Mouse (Mus musculus): Measurements from ENCODE around the gene Uqcrc1. TPM values are rescaled to one million over a fixed set of nuclear protein-coding genes. Genes with fewer than 3 reads are reported as not detected.

Gene Uqcrc1
- total RNA-seq, 2 experiments from 2014 or later = 349 to 355 TPM

DNA sequence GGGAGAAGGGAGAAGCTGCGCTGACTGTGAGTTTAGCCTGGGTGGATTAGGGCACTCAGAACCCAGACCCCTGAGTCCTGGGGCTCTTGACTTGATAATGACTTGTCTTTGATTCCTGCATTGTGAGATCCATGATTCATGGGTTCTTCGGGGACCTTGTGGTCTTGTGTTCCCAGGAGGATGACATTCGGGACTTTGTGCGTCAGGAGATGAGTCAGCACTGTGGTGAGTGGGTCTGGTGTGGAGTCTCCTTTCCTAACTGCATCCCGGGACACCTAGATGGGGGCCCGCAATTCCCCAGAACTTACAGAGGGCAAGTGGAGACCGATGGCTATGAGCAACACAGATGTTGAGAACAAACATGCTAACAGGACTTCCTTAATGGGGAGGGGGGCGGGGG, 46.1 kb downstream of the Uqcrc1 start:
- no peak for ATAC-seq (replicated peaks; ENCODE audit: poor library complexity, severe bottlenecking)

DNA sequence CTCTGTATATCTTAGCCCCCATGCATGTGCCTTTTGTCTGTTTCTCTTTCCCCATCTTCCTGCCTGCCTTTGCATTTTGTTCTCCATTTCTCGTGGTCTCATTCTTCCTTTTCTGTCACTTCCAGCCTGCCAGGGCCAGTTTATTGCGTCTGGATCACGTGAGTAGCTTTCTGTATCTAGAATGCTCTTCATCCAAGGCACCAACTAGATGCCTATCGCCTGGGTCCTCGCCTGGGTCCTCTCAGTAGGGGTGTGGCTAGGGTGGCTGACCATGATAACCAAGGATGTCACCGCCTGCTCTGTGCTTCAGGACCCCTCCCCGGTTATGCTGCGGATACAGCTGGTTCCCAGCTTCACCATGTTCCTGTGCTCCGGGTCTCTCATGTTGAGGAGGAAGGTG, 46.8 kb downstream of the Uqcrc1 start:
- ATAC-seq (replicated peaks; ENCODE audit: poor library complexity, severe bottlenecking) = no peak

DNA sequence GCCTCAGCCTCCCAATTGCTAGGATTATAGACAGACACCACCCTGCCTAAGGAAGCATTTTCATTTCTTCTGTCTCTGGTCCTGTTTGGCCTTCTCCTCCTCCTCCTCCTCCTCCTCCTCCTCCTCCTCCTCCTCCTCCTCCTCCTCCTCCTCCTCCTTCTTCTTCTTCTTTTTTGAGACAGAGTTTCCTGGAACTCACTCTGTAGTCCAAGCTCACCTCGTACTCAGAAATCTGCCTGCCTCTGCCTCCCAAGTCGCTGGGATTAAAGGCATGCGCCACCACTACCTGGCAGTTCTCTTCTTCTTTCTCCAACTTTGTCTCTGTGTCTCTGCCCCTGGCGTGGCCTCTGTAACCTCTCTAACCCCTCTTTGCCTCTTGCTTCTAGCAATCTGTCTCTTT, 49.3 kb downstream of the Uqcrc1 start, which contains the start of gene Ucn2:
Ucn2 (plus strand) TSS at position 301 of the 400 bp plus-strand sequence.
- no peak for ATAC-seq (replicated peaks; ENCODE audit: poor library complexity, severe bottlenecking)

DNA sequence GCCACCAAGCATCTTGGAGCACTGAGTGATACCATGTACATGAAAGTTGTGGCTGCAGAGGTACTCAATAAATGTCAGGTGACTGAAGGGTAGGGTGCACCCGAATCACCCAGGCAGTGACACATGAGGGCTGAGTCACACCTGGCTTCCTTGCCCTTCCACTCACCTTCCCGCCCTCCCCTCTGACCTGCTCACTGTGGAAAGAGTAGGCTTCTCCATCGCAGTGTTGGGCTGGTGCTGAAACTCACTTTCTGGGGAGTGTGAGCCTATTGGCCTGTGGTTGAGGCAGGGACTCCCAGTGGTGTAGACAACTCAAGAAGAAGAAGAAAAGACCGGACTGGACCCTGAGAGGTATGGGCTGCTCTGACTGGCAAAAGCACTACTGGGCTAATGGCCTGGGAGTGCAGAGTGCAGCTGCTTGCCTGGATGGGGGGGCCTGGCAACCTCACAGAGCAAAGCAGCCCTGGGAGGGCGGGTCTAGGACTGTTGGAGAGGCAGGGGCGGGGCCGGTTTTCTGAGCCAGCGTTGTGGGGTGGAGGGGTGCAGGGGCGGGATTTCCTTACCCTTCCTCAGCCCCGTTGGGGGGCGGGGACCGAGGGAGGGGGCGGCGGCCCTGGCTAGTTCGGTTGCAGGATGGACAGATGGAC, 51.4 kb downstream of the Uqcrc1 start:
- ATAC-seq (replicated peaks; ENCODE audit: poor library complexity, severe bottlenecking) = no peak

DNA sequence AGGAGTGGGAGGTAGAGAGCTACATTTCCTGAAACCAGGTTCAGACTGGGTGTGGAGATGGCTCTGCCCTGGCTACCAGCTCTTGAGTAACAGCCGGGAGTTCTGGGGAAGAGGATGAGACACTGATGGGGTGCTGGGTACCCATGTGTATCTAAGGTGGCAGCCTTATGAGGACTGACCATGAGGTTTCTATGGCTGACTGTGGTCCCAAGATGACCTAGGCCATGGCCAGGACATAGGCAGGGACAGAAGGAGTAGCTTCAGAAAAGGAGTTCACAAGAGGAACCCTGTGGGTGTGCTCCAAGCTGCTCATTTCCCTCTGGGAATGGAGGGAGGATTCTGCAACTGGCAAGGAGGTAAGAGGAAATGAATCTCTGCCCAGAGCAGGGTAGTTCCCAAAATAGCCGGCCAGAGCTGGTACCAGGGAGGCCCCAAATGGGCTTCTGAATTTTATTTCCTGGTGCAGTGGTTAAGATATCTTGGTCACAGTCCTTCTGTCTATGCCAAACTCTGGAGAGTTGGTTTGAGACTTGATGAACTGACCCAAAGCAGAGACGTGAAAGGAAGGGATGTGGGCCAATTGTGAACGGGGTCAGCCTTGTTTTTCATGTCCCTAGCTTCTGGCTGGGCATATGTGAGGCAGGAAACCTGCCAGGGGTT, 53.5 kb downstream of the Uqcrc1 start:
- peak; percentile 21 for ATAC-seq (replicated peaks; ENCODE audit: poor library complexity, severe bottlenecking)

DNA sequence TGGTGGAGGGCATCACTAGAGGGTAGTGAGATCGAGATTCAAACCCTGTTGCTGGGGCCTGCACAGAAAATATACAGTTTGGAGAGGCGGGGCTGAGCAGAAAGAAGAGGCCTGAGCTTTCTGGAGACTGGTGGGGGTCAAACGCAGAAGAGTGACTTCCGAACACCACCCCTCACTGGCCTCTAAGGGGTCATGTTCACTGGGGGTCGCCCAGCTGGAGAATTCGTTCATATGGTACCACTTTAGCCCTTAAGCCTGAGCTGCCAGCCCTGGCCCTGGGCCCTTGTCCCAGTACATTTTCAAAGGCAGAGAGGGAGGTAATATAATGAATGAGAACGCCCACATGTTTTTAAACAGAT, 54.0 kb downstream of the Uqcrc1 start:
- no peak for ATAC-seq (replicated peaks; ENCODE audit: poor library complexity, severe bottlenecking)

DNA sequence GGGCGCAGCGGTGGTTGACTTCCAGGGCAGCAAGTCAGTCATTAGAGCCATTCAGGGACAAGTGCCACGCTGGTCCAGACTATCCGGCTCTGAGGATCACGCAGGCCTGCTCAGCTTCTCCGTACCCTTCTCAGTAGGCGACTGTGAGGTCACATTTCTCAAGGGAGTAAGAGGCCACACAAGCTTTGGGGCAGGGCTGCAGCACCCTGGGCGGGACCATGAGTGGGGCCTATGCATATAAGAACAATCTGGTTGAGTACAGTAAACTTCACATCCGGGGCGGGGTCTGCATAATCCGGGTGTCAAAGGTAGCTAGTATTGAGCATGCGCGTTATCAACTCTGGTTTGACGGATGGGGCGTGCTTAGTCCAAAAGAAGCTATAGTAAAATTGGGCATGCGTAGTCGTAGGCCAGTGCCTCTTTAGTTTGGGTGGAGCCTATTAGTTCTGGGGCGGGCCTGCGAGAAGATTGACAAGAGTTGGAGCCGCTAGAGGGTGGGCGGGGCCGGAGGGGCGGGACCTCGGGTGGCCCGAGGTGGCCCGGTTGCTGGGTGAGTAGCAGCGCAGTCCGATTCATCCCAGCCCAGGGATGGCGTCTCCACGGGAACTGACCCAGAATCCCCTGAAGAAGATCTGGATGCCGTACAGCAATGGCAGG, 55.1 kb downstream of the Uqcrc1 start, which contains the start of gene Pfkfb4:
Pfkfb4 (plus strand) TSS at position 351 of the 657 bp plus-strand sequence.
- ATAC-seq (replicated peaks; ENCODE audit: poor library complexity, severe bottlenecking) = peak; percentile 80

DNA sequence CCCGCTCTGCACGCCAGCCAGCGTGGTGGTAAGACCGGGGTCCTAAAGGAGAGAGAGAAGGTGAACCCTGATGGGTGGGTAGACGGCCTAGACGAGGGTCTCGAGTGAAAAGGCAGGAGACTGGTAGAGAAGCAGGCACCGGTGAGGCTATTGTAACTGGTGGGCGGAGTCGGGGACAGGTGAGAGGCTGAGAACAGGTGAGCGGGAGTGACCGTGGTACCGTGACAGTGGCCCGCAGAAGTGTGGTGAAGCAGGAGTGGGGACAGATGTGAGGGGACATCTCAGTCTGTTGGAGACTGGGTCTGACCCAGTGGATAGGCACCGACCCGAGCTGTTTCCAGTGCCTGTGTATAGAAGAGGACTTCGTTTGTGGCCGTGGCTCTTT, 55.6 kb downstream of the Uqcrc1 start:
- ATAC-seq (replicated peaks; ENCODE audit: poor library complexity, severe bottlenecking) = no peak

DNA sequence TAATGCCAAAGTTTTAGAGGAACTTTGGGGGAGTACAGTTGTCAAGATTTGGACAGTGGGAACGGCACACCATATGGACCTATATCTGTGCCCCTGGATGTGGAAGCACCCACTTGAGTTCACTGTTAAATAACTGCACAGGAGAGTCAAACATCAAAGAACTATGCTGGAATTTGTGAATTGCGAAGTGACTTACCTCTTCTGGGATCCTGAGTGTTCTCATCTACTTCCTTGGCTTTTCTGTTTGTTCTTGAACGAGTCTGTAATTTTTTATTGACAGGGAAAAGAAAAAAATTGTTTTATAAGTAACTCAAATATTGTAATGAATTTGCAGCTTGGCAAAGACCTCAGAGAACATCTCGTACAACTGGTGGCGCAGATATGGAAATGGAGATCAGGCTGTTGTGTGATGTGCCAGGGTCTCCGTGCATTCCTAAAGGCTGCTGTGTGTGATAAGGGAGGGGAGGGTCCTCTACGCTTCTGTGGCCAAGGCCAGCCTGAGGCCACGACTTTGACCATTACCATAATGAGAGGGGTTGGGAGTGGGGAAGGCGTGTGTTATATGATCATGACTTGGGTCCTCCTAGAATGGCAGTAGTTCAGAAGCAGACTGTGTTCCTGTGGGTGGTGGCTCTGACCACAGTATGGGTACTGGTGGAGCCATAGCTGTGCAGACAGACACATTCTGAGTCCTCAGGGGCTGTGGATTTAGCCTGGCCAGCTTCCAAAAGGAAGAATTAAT, 56.4 kb downstream of the Uqcrc1 start:
- ATAC-seq (replicated peaks; ENCODE audit: poor library complexity, severe bottlenecking) = no peak

DNA sequence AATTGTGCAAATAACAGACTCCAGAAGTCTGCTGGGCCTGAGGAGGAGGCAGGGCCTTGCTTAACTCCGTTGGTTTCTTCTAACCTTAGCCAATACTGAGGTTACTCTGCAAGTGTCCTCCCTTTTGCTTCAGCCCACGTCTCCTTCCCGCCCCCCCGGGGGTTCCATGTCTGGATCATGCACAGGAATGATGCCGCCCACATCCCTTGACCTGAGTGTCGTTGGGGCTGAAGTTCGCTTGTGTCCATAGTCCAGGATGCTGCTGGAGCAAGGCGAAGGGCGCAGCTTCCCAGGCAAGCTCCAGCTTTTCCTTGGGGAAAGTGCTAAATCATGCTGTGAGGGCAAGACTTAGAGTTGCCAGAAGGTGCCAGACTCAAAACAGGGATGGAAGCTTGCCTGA, 60.0 kb downstream of the Uqcrc1 start:
- ATAC-seq (replicated peaks; ENCODE audit: poor library complexity, severe bottlenecking) = peak; percentile 20

DNA sequence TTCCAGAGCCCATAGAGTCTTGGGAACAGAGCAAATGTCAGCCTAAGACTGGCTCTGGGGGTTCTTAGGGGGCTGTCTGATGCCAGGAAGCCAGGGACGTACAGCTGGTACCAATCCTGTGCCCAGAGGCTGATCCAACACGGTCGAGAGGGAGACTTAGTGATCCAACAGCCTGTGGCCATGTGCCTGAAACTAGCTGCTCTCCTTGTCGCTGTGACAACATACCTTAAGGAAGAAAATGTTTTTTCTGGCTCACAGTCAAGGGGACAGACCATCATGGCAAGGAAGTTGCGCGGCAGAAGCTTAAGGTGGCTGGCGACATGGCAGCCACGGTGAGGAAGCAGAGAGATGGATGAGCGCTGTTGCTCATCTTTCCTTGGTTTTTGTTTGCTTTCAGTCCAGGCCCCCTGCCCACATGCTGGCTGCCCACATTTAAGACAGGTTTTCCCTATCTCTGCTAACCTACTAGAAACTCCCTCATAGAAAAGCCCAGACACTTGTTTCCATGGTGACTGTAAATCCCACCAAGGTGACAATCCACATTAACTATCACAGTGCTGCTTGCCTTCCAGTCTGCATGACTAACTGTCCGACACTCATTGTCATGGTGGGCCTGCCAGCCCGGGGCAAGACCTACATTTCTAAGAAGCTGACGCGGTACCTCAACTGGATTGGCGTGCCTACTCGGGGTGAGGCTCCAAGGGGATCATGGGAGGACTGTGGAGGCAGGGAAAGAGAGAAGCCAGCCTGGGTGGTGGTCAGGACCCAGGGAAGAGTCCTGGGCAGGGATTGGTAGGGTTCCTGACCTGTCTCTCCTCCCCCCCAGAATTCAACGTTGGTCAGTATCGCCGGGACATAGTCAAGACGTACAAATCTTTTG, 62.1 kb downstream of the Uqcrc1 start:
- 0 out of 2 replicates have a peak, but pooled peaks have one; percentile 0 for ATAC-seq (replicated peaks; ENCODE audit: poor library complexity, severe bottlenecking)

DNA sequence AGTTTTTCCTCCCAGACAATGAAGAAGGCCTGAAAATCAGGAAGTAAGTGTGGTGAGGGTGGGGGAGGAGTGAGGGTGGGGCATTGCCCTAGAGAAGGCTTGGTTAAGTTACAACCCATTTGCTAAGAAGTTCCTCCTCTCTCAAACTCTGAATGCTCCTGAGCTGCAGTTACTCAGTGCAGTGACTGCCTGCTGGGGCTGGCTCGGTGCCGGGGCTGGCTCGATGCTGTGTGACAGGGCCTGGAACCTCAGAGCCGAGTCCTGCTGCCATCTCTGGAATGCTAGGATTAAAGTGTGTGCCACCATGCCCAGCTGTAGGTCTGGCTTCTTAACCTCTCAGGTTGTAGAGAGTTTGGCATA, 62.7 kb downstream of the Uqcrc1 start:
- ATAC-seq (replicated peaks; ENCODE audit: poor library complexity, severe bottlenecking) = peak; percentile 58

Other genes starting within 250 kb of the Uqcrc1 start
- 22.8 and 22.9 TPM in 2 replicates for gene Prkar2a, start 247.3 kb upstream of the Uqcrc1 start, total RNA-seq (2014; fragmentation: Nextera tagmentation)
- 28.6 and 37.8 TPM in 2 replicates for gene Prkar2a, start 247.3 kb upstream of the Uqcrc1 start, total RNA-seq (2017)
- 24.3 and 25.5 TPM in 2 replicates for gene Ip6k2, start 152.8 kb upstream of the Uqcrc1 start, total RNA-seq (2014; fragmentation: Nextera tagmentation)
- gene Ip6k2, start 152.8 kb upstream of the Uqcrc1 start, total RNA-seq (2017) = 34.4 and 35.8 TPM in 2 replicates
- gene Nckipsd, start 128.3 kb upstream of the Uqcrc1 start, total RNA-seq (2014; fragmentation: Nextera tagmentation) = 12.2 and 12.8 TPM in 2 replicates
- 4.9 and 9.1 TPM in 2 replicates for gene Nckipsd, start 128.3 kb upstream of the Uqcrc1 start, total RNA-seq (2017)
- gene Celsr3, start 110.3 kb upstream of the Uqcrc1 start, total RNA-seq (2014; fragmentation: Nextera tagmentation) = 6.7 and 10.2 TPM in 2 replicates
- gene Celsr3, start 110.3 kb upstream of the Uqcrc1 start, total RNA-seq (2017) = 0.99 and 2.2 TPM in 2 replicates
- gene Slc26a6, start 83.3 kb upstream of the Uqcrc1 start, total RNA-seq (2014; fragmentation: Nextera tagmentation) = 4.7 and 18.3 TPM in 2 replicates
- gene Slc26a6, start 83.3 kb upstream of the Uqcrc1 start, total RNA-seq (2017) = 1.5 and 3.5 TPM in 2 replicates
- gene Tmem89, start 22.0 kb upstream of the Uqcrc1 start, total RNA-seq (2014; fragmentation: Nextera tagmentation) = not detected in 2 replicates
- not detected in 2 replicates for gene Tmem89, start 22.0 kb upstream of the Uqcrc1 start, total RNA-seq (2017)
- gene Col7a1, start 17.0 kb downstream of the Uqcrc1 start, total RNA-seq (2014; fragmentation: Nextera tagmentation) = 0.21 and 2.0 TPM in 2 replicates
- gene Col7a1, start 17.0 kb downstream of the Uqcrc1 start, total RNA-seq (2017) = 0.09 TPM in 1 of 2 replicates, not detected in the other
- 0.41 TPM in 1 of 2 replicates, not detected in the other for gene Ucn2, start 49.4 kb downstream of the Uqcrc1 start, total RNA-seq (2014; fragmentation: Nextera tagmentation)
- not detected in 2 replicates for gene Ucn2, start 49.4 kb downstream of the Uqcrc1 start, total RNA-seq (2017)
- gene Pfkfb4, start 55.1 kb downstream of the Uqcrc1 start, total RNA-seq (2014; fragmentation: Nextera tagmentation) = 6.9 and 8.4 TPM in 2 replicates
- 6.7 and 9.5 TPM in 2 replicates for gene Pfkfb4, start 55.1 kb downstream of the Uqcrc1 start, total RNA-seq (2017)
- gene Shisa5, start 101.9 kb downstream of the Uqcrc1 start, total RNA-seq (2014; fragmentation: Nextera tagmentation) = 56.8 and 75.0 TPM in 2 replicates
- 54.4 and 80.8 TPM in 2 replicates for gene Shisa5, start 101.9 kb downstream of the Uqcrc1 start, total RNA-seq (2017)
- 23.5 and 32.3 TPM in 2 replicates for gene Trex1, start 123.1 kb downstream of the Uqcrc1 start, total RNA-seq (2014; fragmentation: Nextera tagmentation)
- 17.1 and 17.8 TPM in 2 replicates for gene Trex1, start 123.1 kb downstream of the Uqcrc1 start, total RNA-seq (2017)
- gene Atrip, start 137.5 kb downstream of the Uqcrc1 start, total RNA-seq (2014; fragmentation: Nextera tagmentation) = 13.5 and 26.7 TPM in 2 replicates
- gene Atrip, start 137.5 kb downstream of the Uqcrc1 start, total RNA-seq (2017) = 22.2 and 30.6 TPM in 2 replicates
- gene Ccdc51, start 145.9 kb downstream of the Uqcrc1 start, total RNA-seq (2014; fragmentation: Nextera tagmentation) = 8.3 and 9.6 TPM in 2 replicates
- gene Ccdc51, start 145.9 kb downstream of the Uqcrc1 start, total RNA-seq (2017) = 11.6 and 18.0 TPM in 2 replicates
- gene Tma7, start 146.0 kb downstream of the Uqcrc1 start, total RNA-seq (2014; fragmentation: Nextera tagmentation) = 391 and 511 TPM in 2 replicates
- 153 and 178 TPM in 2 replicates for gene Tma7, start 146.0 kb downstream of the Uqcrc1 start, total RNA-seq (2017)
- not detected in 2 replicates for gene Plxnb1, start 158.8 kb downstream of the Uqcrc1 start, total RNA-seq (2014; fragmentation: Nextera tagmentation)
- not detected in 2 replicates for gene Plxnb1, start 158.8 kb downstream of the Uqcrc1 start, total RNA-seq (2017)
- gene Fbxw21, start 225.4 kb downstream of the Uqcrc1 start, total RNA-seq (2014; fragmentation: Nextera tagmentation) = not detected in 2 replicates
- gene Fbxw21, start 225.4 kb downstream of the Uqcrc1 start, total RNA-seq (2017) = not detected in 2 replicates

Data from granulocyte monocyte progenitor cell, adult 5-6 weeks (primary cell).